Mouse (Mus musculus): ENCODE measurements around the gene Sun1. TPM values are rescaled to one million over a fixed set of nuclear protein-coding genes. Genes with fewer than 3 reads are reported as not detected.

Sun1 gene
- total RNA-seq, 2 experiments from 2014 or later = 61.6 to 63.6 TPM

- DNase-seq (ENCODE audit: low spot score in 2 of 2) = no peak
These were observed 83.2 kb downstream of the Sun1 start for GRCm38 (mm10) chr5:139283460-139284180.

DNA sequence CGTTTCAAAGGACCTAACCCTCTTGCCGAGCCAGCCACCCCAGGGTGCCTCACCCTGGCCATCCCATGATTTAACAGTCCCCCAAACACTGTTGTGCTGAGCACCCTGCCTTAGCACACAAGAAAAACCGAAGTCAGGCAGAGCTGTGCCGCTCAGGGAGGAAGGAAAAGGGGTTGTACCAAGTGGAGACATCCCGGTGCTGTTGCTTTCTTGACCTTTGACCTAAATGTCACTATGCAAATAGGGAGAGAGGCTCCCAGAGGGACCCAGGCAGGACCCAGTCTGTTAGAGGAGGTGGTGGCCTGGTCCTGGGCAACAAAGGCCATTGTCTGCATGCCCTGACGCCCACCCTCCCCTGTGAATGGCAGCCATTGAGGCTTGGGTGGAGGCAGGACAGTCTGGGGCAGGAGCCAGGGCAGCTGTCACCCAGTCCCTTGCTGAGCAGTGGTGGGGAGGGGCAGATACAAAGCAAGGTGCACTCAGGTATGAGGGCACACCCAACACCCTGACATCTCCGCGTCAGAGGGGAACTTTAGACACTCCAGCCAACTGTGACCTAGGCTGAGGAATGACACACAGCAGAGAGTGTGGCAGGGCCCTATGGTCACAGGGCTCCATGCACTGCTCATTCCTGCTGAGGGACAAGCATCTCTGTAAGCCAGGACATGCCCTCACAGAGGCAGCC is 85.1 kb downstream of the Sun1 start:
- no peak for DNase-seq (ENCODE audit: low spot score in 2 of 2)

GRCm38 (mm10) chr5:139286142-139286941 is 85.9 kb downstream of the Sun1 start:
- DNase-seq (ENCODE audit: low spot score in 2 of 2) = no peak

DNA sequence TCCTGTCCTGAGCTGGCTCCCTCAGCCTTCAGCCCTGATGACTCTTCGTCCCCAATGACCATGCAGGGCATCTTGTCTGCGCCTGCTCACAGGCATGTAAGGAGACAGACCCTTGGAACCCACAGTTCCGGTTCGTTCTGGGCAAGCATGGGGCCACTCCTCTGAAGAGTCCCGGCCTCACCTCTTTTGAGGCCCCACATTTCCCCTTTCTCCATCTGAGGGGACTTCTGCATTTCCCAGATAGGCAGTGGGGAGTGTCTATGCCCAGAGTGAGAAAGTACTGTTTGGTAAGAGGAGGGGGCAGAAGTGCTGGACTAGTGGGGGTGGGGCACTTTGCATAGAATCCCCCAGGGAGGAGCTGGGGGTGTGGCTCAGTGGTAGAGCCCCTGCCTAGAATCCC is 86.7 kb downstream of the Sun1 start:
- no peak for DNase-seq (ENCODE audit: low spot score in 2 of 2)

GRCm38 (mm10) chr5:139287787-139288186 is 87.3 kb downstream of the Sun1 start:
- DNase-seq (ENCODE audit: low spot score in 2 of 2) = no peak

DNA sequence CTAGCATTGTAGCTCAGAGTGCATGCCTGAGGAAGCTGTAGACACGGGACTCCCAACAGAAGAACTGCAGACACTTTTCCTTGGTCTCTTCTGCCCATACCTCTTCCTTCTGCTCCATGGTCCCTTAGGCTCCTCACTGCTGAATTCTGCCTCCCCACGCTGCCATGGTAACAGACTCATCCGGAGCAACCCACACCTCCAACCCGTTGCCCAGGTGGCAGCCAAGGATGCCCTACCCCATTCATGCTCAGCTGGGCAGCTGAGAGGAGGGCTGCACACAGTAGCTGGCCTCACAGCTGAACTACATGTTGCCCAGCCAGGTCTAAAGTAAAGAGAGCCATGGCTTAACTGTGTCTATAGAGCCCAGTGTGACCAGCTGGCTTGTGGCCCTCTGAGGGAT is 88.2 kb downstream of the Sun1 start:
- DNase-seq (ENCODE audit: low spot score in 2 of 2) = no peak

GRCm38 (mm10) chr5:139290467-139291259 is 90.2 kb downstream of the Sun1 start:
- DNase-seq (ENCODE audit: low spot score in 2 of 2) = no peak

DNA sequence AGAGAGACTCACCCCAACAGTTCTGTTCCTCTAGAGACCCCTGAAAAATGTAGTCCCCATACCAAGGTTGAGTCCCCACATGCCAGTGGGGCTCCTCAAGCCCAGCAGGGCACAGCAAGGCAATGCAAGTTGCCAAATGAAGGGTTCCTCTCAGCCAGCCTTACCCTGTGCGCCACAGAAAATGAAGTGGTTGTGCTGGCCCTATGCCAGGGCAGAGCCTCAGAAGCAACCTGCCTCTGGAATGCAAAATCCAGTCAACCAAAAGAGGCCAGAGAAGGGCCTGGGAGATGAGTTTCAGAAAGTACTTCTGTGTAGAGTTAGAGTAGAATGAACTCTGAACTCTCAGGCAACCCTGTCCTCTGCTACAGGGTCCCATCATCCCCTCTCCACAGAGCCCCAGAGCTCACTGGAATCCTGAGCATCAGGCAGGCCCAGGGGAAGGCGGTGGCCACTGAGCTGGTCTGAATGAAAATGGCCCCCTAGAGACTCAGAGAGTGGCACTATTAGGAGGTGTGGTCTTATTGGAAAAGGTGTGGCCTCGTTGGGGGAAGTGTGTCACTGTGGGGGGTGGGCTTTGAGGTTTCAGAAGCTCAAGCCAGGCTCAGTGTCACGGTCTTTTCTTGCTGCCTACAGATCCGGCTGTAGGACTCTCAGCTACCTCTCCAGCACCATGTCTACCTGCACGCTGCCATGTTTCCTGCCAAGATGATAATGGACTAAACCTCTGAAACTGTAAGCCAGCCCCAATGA is 91.5 kb downstream of the Sun1 start:
- DNase-seq (ENCODE audit: low spot score in 2 of 2) = no peak

DNA sequence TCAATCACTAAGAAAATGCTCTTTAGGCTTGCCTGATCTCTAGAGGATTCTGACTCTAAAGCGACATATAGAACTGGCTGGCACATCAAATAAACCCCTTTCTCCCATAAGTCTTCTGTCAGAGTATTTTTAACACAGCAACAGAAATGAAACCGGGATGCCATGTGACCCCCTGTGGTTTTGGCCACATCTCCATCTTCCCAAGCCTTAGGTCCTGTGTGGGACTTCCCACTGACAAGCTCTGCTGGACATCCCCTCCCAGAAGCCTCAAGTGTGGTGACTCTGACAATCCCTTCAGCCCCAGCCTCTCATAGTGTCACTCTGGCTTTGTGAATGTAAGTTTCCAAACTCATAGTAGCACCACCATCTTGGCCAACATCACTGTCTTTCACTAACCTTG is 93.7 kb downstream of the Sun1 start:
- no peak for DNase-seq (ENCODE audit: low spot score in 2 of 2)

- DNase-seq (ENCODE audit: low spot score in 2 of 2) = no peak
These were observed 96.7 kb downstream of the Sun1 start for GRCm38 (mm10) chr5:139297092-139297491.

GRCm38 (mm10) chr5:139297745-139298144 is 97.3 kb downstream of the Sun1 start:
- no peak for DNase-seq (ENCODE audit: low spot score in 2 of 2)

Other genes with a start within 250 kb of the Sun1 start
- gene Pdgfa, start 203.3 kb upstream of the Sun1 start, total RNA-seq (2021) = 10 to 100 TPM; 39.3 to 39.7 TPM
- gene Prkar1b, start 50.6 kb upstream of the Sun1 start, total RNA-seq (2021) = 1 to 10 TPM; 3.9 to 5.1 TPM
- 10 to 100 TPM; 10.3 to 10.4 TPM for gene Dnaaf5, start 50.4 kb upstream of the Sun1 start, total RNA-seq (2021)
- 10 to 100 TPM; 81.9 to 87.1 TPM for gene Get4, start 51.7 kb downstream of the Sun1 start, total RNA-seq (2021)
- gene Adap1, start 125.0 kb downstream of the Sun1 start, total RNA-seq (2021) = 1 to 10 TPM; 5.4 to 6.9 TPM
- 10 to 100 TPM; 58.0 to 61.4 TPM for gene Cox19, start 150.8 kb downstream of the Sun1 start, total RNA-seq (2021)
- gene Cyp2w1, start 152.0 kb downstream of the Sun1 start, total RNA-seq (2021) = not detected
- 10 to 100 TPM in 1 of 2 experiments, 1 to 10 TPM in 1; 8.8 to 10.2 TPM for gene Gpr146, start 177.1 kb downstream of the Sun1 start, total RNA-seq (2021)
- gene C130050O18Rik, start 204.6 kb downstream of the Sun1 start, total RNA-seq (2021) = under 1 TPM; 0.80 to 0.88 TPM
- gene Gper1, start 222.5 kb downstream of the Sun1 start, total RNA-seq (2021) = 1 to 10 TPM; 3.9 to 4.4 TPM